Mouse (Mus musculus) brain, embryonic 14.5 days (tissue): ENCODE data around the gene Ms4a6b. TPM values are rescaled to one million over a fixed set of nuclear protein-coding genes. Genes with fewer than 3 reads are reported as not detected.
"Not testable (repeated sequence)": the region's sequence is repeated elsewhere in the genome, so short reads cannot be mapped to it uniquely, and the experiment has no call there.

Source experiments
- DNase-seq: peaks from one replicate; pipeline ENCODE4 v3.0.0-alpha.2; 2011; ENCODE audit warnings: low read depth
- CTCF ChIP-seq: fragments of 200-500 bp; IDR thresholded peaks from 2 replicates; pipeline ENCODE4 v1.5.1; 2012; ENCODE audit warnings: inconsistent platforms, mild to moderate bottlenecking, moderate library complexity, borderline replicate concordance; ENCODE audit not compliant: insufficient read depth, insufficient read length; ENCODE audit errors: extremely low read depth
- POLR2A ChIP-seq: fragments of 200-500 bp; IDR thresholded peaks from 2 replicates; pipeline ENCODE4 v1.6.1; 2012; ENCODE audit warnings: mild to moderate bottlenecking, inconsistent platforms, borderline replicate concordance; ENCODE audit not compliant: poor library complexity, insufficient read depth, insufficient read length, severe bottlenecking; ENCODE audit errors: extremely low read depth
- polyA plus RNA-seq: library from polyadenylated mRNA; depleted of rRNA; stranded (reverse); fragments of >200 nt; gene quantifications from 2 replicates; pipeline ENCODE4 v1.2.3, GENCODE M21; 2012; rRNA removed

Ms4a6b gene
- polyA plus RNA-seq, result 1.7 and 2.7 TPM in 2 replicates

GRCm38 (mm10) chr19:11516246-11516645 lies at the start of gene Ms4a6b:
TSS of gene Ms4a6b (plus strand) at chr19:11516512.
- no peak for DNase-seq
- TF ChIP-seq POLR2A (no peak), CTCF (no peak)

GRCm38 (mm10) chr19:11468361-11468760 lies 48.0 kb upstream of the Ms4a6b start:
- DNase-seq, result not testable (repeated sequence)

GRCm38 (mm10) chr19:11469215-11469614 lies 47.1 kb upstream of the Ms4a6b start, which contains the start of gene Ms4a6c:
TSS of gene Ms4a6c (plus strand) at chr19:11469366.
- not testable (repeated sequence) for DNase-seq

- no peak for DNase-seq
- TF ChIP-seq CTCF, result no peak
- no peak for TF ChIP-seq POLR2A
Observed at GRCm38 (mm10) chr19:11479714-11480113, 36.6 kb upstream of the Ms4a6b start.

- no peak for DNase-seq
- no peak for TF ChIP-seq CTCF
Observed at GRCm38 (mm10) chr19:11482684-11483083, 33.6 kb upstream of the Ms4a6b start.

- no peak for TF ChIP-seq CTCF
- no peak for TF ChIP-seq POLR2A
- DNase-seq, result no peak
Observed at GRCm38 (mm10) chr19:11483941-11484340, 32.4 kb upstream of the Ms4a6b start.

- no peak for TF ChIP-seq CTCF
- no peak for TF ChIP-seq POLR2A
- no peak for DNase-seq
Observed at GRCm38 (mm10) chr19:11484388-11484787, 31.9 kb upstream of the Ms4a6b start.

- no peak for DNase-seq
- TF ChIP-seq CTCF (no peak), POLR2A (no peak)
Observed at GRCm38 (mm10) chr19:11485266-11485665, 31.0 kb upstream of the Ms4a6b start.

GRCm38 (mm10) chr19:11485746-11486145 lies 30.6 kb upstream of the Ms4a6b start, which contains the start of gene Gm8369:
TSS of gene Gm8369 (plus strand) at chr19:11485938.
- DNase-seq, result no peak
- TF ChIP-seq CTCF (no peak), POLR2A (no peak)

- DNase-seq, result no peak
- no peak for TF ChIP-seq CTCF
- TF ChIP-seq POLR2A, result no peak
Observed at GRCm38 (mm10) chr19:11486599-11486998, 29.7 kb upstream of the Ms4a6b start.

- DNase-seq, result no peak
- no peak for TF ChIP-seq POLR2A
- TF ChIP-seq CTCF, result no peak
Observed at GRCm38 (mm10) chr19:11491406-11492189, 24.7 kb upstream of the Ms4a6b start.

GRCm38 (mm10) chr19:11492671-11493070 lies 23.6 kb upstream of the Ms4a6b start:
- TF ChIP-seq POLR2A (no peak), CTCF (no peak)
- DNase-seq, result no peak
